Mouse (Mus musculus): ENCODE measurements around the gene Abcb9. TPM values are rescaled to one million over a fixed set of nuclear protein-coding genes. Genes with fewer than 3 reads are reported as not detected.

The Abcb9 gene
- polyA plus RNA-seq, 1 experiment: 7.0 TPM

DNA sequence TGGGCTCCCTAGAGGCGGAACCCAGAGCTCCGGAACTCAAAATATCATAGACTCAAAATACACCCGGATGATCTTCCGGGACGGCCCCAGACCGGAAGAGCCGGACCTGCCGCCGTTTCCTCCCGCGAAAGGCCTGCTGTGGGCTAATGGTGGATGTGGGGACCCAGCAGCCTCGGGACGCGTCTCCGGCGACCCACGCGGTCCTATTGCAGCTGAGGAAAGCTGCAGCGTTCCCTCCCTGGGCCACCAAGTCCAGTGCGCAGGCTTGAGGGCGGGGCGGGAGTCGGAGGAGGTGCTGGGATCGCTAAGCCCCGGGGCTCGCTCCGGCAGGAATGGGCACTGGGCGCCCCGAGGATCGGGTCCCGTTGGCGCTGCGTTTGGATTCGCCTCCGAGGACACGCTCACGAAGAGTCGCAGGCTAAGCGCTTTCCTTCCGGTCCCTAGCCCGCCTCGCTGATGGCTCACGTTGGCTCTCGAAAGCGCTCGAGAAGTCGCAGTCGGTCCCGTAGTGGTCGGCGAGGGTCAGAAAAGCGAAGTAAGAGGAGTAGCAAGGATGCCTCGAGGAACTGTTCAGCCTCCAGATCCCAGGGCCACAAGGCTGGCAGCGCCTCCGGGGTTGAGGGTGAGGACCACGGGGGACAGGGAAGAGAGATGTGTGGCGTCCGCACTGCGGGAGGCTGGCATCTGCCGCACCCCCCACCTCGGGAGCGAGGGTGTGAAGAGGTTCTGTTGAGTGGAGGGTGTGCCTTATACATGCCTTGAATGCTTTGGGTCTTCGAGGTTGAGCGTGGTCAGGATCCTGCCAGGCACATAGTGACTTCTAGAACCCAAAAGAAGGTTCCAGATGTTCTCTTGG lies 20.6 kb upstream of the Abcb9 start, which contains the start of gene Arl6ip4:
Arl6ip4 (plus strand) TSS at position 100 of the 856 bp plus-strand sequence.
- Histone ChIP-seq H3K4me3 (ENCODE audit: extremely low read depth, insufficient read depth, insufficient read length) (peak within 1 kb of the TSS; percentile 88), H3K36me3 (ENCODE audit: control insufficient read depth, insufficient read depth, low read length) (peaks cover 14% of the 10 kb centered on the region), H3K4me1 (ENCODE audit: control insufficient read depth, insufficient read depth, insufficient read length) (peaks cover 21% of the 10 kb centered on the region), H3K27ac (ENCODE audit: insufficient read depth, low read length) (peak within 1 kb of the TSS; percentile 54), H3K27me3 (ENCODE audit: control insufficient read depth, insufficient read depth, low read length) (no peaks in the 10 kb centered on the region)
- TF ChIP-seq CTCF (IDR thresholded peaks at IDR 0.05; ENCODE audit: extremely low read depth, insufficient read depth, insufficient read length, insufficient replicate concordance) (no peak), POLR2A (IDR thresholded peaks at IDR 0.05; ENCODE audit: low read depth, low read length) (peak; percentile 41; the same call in 1 of the 2 replicates)
- 1% methylated on average over 64 of the region's 64 CpGs for WGBS
- DNase-seq (ENCODE audit: low read depth in 1 of 2, low spot score in 2 of 2): peak; percentile 57 to 61

GRCm38 (mm10) chr5:124115531-124115930 lies 19.9 kb upstream of the Abcb9 start:
- 30% methylated on average over 7 of the region's 7 CpGs for WGBS
- no peak for DNase-seq (ENCODE audit: low read depth in 1 of 2, low spot score in 2 of 2)

GRCm38 (mm10) chr5:124114276-124115025 lies 18.9 kb upstream of the Abcb9 start:
- WGBS: 95% methylated on average over 24 of the region's 24 CpGs
- H3K27me3 ChIP-seq (ENCODE audit: control insufficient read depth, insufficient read depth, low read length): no peaks in the 10 kb centered on the region
- H3K4me1 ChIP-seq (ENCODE audit: control insufficient read depth, insufficient read depth, insufficient read length): peaks cover 18% of the 10 kb centered on the region; the same call in 1 of the 2 replicates
- DNase-seq (ENCODE audit: low read depth in 1 of 2, low spot score in 2 of 2): no peak
- H3K27ac ChIP-seq (ENCODE audit: insufficient read depth, low read length): no peak overlapping the region
- TF ChIP-seq CTCF (IDR thresholded peaks at IDR 0.05; ENCODE audit: extremely low read depth, insufficient read depth, insufficient read length, insufficient replicate concordance): no peak
- TF ChIP-seq POLR2A (IDR thresholded peaks at IDR 0.05; ENCODE audit: low read depth, low read length): no peak
- H3K36me3 ChIP-seq (ENCODE audit: control insufficient read depth, insufficient read depth, low read length): peaks cover 13% of the 10 kb centered on the region
- no peak overlapping the region for H3K4me3 ChIP-seq (ENCODE audit: extremely low read depth, insufficient read depth, insufficient read length)

More at GRCm38 (mm10) chr5:124115531-124115930, 19.9 kb upstream of the Abcb9 start:
- TF ChIP-seq POLR2A (IDR thresholded peaks at IDR 0.05; ENCODE audit: low read depth, low read length) (no peak), CTCF (IDR thresholded peaks at IDR 0.05; ENCODE audit: extremely low read depth, insufficient read depth, insufficient read length, insufficient replicate concordance) (no peak)
- Histone ChIP-seq H3K4me3 (ENCODE audit: extremely low read depth, insufficient read depth, insufficient read length) (peak overlapping the region; percentile 88; the same call in 1 of the 2 replicates), H3K27me3 (ENCODE audit: control insufficient read depth, insufficient read depth, low read length) (no peaks in the 10 kb centered on the region), H3K4me1 (ENCODE audit: control insufficient read depth, insufficient read depth, insufficient read length) (peaks cover 23% of the 10 kb centered on the region; the same call in 1 of the 2 replicates), H3K27ac (ENCODE audit: insufficient read depth, low read length) (peak overlapping the region; percentile 54; the same call in 1 of the 2 replicates), H3K36me3 (ENCODE audit: control insufficient read depth, insufficient read depth, low read length) (peaks cover 13% of the 10 kb centered on the region)

DNA sequence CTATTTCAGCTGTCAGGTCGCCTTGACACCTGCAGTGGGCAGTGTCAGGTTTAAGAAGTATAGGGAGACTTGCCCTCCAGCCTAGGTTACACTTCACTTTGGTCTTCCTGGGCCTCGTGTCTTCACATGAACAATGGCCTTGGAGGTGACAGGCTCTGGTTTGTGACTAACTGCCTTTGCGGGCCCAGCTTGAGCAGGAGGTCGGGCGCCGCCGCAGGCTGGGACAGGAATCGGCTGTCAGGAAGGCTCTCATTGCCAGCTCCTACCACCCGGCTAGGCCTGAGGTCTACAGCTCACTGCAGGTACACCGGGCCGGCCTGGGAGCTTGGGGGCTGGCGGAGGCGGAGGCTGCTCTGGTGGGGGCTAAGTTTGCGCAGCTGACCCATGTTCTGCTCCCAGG lies 17.4 kb upstream of the Abcb9 start:
- H3K4me3 ChIP-seq (ENCODE audit: extremely low read depth, insufficient read depth, insufficient read length): peak overlapping the region; percentile 90; the same call in 1 of the 2 replicates
- no peak for TF ChIP-seq POLR2A (IDR thresholded peaks at IDR 0.05; ENCODE audit: low read depth, low read length)
- 0 out of 2 replicates have a peak, but pooled peaks have one; percentile 11 for TF ChIP-seq CTCF (IDR thresholded peaks at IDR 0.05; ENCODE audit: extremely low read depth, insufficient read depth, insufficient read length, insufficient replicate concordance)
- no peaks in the 10 kb centered on the region for H3K27me3 ChIP-seq (ENCODE audit: control insufficient read depth, insufficient read depth, low read length)
- WGBS: 13% methylated on average over 14 of the region's 14 CpGs
- H3K4me1 ChIP-seq (ENCODE audit: control insufficient read depth, insufficient read depth, insufficient read length): peaks cover 16% of the 10 kb centered on the region; the same call in 1 of the 2 replicates
- H3K36me3 ChIP-seq (ENCODE audit: control insufficient read depth, insufficient read depth, low read length): peaks cover 7% of the 10 kb centered on the region; the same call in 1 of the 2 replicates
- no peak overlapping the region for H3K27ac ChIP-seq (ENCODE audit: insufficient read depth, low read length)
- peak; percentile 32 to 52 for DNase-seq (ENCODE audit: low read depth in 1 of 2, low spot score in 2 of 2)

DNA sequence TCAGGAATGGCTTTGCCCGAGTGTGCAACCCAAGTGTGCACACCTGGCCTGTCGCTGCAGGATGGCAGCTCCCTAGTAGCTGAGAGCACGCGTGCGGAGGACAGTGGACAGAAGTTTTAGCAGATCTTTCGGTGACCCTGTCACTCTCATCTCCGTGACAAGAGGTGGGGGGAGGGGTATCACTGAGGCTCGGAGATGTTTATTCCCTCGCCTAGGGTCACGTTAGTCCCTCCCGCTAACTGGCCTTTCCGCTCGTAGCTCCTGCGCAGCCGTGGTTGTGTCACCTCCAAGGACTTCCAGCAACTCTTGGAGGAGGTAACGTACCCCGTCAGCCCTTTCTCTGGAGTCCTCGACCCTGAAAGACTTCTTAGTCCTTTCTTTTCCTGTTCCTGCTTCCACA lies 16.9 kb upstream of the Abcb9 start:
- Histone ChIP-seq H3K27ac (ENCODE audit: insufficient read depth, low read length) (peak overlapping the region; percentile 6; the same call in 1 of the 2 replicates), H3K27me3 (ENCODE audit: control insufficient read depth, insufficient read depth, low read length) (no peaks in the 10 kb centered on the region), H3K4me3 (ENCODE audit: extremely low read depth, insufficient read depth, insufficient read length) (peak overlapping the region; percentile 90), H3K36me3 (ENCODE audit: control insufficient read depth, insufficient read depth, low read length) (peaks cover 4% of the 10 kb centered on the region; the same call in 1 of the 2 replicates), H3K4me1 (ENCODE audit: control insufficient read depth, insufficient read depth, insufficient read length) (peaks cover 16% of the 10 kb centered on the region; the same call in 1 of the 2 replicates)
- under 1% methylated on average over 18 of the region's 18 CpGs for WGBS
- TF ChIP-seq POLR2A (IDR thresholded peaks at IDR 0.05; ENCODE audit: low read depth, low read length) (no peak), CTCF (IDR thresholded peaks at IDR 0.05; ENCODE audit: extremely low read depth, insufficient read depth, insufficient read length, insufficient replicate concordance) (no peak)
- peak in 1 of 2 experiments; percentile 28 for DNase-seq (ENCODE audit: low read depth in 1 of 2, low spot score in 2 of 2)

DNA sequence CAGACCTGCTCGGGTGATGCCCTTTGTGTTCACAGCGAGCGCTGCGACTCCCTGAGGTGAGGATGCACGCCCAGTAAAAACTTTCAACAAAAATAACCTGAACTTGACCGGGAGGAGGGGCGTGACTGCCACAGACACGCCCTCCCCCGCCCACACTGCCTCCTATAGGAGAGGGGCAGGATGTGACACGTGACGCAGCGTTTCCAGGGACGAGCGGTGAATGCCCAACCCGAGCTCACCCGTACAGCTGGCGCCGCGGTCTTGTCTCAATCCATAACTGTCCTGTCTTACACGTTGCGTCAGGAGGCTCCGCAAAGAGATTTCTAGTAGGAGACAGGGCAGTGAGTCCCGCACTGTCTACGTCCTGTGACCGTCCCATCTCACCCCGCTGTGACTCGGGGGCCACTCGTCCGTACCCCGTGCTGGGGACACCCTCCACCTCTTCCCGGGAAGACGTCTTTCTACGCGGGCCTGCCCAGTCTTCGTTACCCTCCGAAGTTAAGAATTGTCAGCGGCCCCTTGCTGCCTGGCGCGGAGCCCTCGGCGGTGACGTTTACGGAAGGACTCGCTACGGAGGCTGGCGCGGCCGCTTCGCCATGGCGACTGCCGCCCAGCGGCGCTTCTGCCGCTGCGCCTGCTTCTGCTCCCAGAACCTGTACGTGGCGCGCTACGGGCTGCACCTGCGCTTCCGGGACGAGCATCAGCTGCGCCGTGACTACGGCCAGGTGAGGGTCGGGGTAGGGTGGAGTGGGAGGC lies 16.3 kb upstream of the Abcb9 start, which contains the start of gene Ogfod2:
Ogfod2 (plus strand) TSS at position 556 of the 756 bp plus-strand sequence.
- Histone ChIP-seq H3K36me3 (ENCODE audit: control insufficient read depth, insufficient read depth, low read length) (peaks cover 1% of the 10 kb centered on the region; the same call in 1 of the 2 replicates), H3K4me1 (ENCODE audit: control insufficient read depth, insufficient read depth, insufficient read length) (peaks cover 14% of the 10 kb centered on the region; the same call in 1 of the 2 replicates), H3K4me3 (ENCODE audit: extremely low read depth, insufficient read depth, insufficient read length) (peak within 1 kb of the TSS; percentile 90), H3K27ac (ENCODE audit: insufficient read depth, low read length) (peak within 1 kb of the TSS; percentile 94), H3K27me3 (ENCODE audit: control insufficient read depth, insufficient read depth, low read length) (no peaks in the 10 kb centered on the region)
- TF ChIP-seq POLR2A (IDR thresholded peaks at IDR 0.05; ENCODE audit: low read depth, low read length) (peak; percentile 55), CTCF (IDR thresholded peaks at IDR 0.05; ENCODE audit: extremely low read depth, insufficient read depth, insufficient read length, insufficient replicate concordance) (peak; percentile 22; the same call in 1 of the 2 replicates)
- under 1% methylated on average over 66 of the region's 66 CpGs for WGBS
- DNase-seq (ENCODE audit: low read depth in 1 of 2, low spot score in 2 of 2): peak; percentile 92 to 98
